Mouse (Mus musculus) forebrain, postnatal 0 days (tissue): ENCODE data around the gene Slc26a11. TPM values are rescaled to one million over a fixed set of nuclear protein-coding genes. Genes with fewer than 3 reads are reported as not detected.
A peak's percentile ranks its signal among the peaks of the same experiment; 100 is the strongest.

ENCODE experiments used
- ATAC-seq: fragments of 200-750 bp; cut with Nextera tagmentation; 2 replicates; pipeline ENCODE4 v1.8.0; 2017; ENCODE audit warnings: mild to moderate bottlenecking, moderate library complexity
- DNase-seq: peaks from one replicate; pipeline ENCODE4 v3.0.0-alpha.2; 2015
- H3K27ac ChIP-seq: fragments of 300-500 bp; sonication (generic); 2 replicates; pipeline ENCODE4 v1.5.1; 2014; ENCODE audit warnings: low read depth, mild to moderate bottlenecking, antibody characterized with exemption, low read length, moderate library complexity, mixed read lengths
- H3K27me3 ChIP-seq: fragments of 300-500 bp; sonication (generic); 2 replicates; pipeline ENCODE4 v1.6.1; 2014; ENCODE audit warnings: mild to moderate bottlenecking, low read length, mixed read lengths; ENCODE audit not compliant: insufficient read depth
- H3K36me3 ChIP-seq: fragments of 300-500 bp; sonication (generic); 2 replicates; pipeline ENCODE4 v1.6.1; 2014; ENCODE audit warnings: mild to moderate bottlenecking, moderate library complexity; ENCODE audit not compliant: insufficient read depth
- H3K4me1 ChIP-seq: fragments of 300-500 bp; sonication (generic); 2 replicates; pipeline ENCODE4 v1.6.1; 2014; ENCODE audit warnings: antibody characterized with exemption; ENCODE audit not compliant: insufficient read depth
- H3K4me2 ChIP-seq: fragments of 300-500 bp; sonication (generic); 2 replicates; pipeline ENCODE4 v1.6.1; 2014; ENCODE audit warnings: low read depth, mild to moderate bottlenecking, moderate library complexity
- H3K4me3 ChIP-seq: fragments of 300-500 bp; sonication (generic); 2 replicates; pipeline ENCODE4 v1.5.1; 2014; ENCODE audit warnings: low read depth, low read length, mixed read lengths
- H3K9ac ChIP-seq: fragments of 300-500 bp; sonication (generic); 2 replicates; pipeline ENCODE4 v1.6.1; 2014; ENCODE audit warnings: mild to moderate bottlenecking
- H3K9me3 ChIP-seq: fragments of 300-500 bp; sonication (generic); 2 replicates; pipeline ENCODE4 v1.6.1; 2016; ENCODE audit warnings: low read length
- CTCF ChIP-seq: sonication (generic); IDR thresholded peaks from 2 replicates; pipeline ENCODE4 v1.5.1; 2016; ENCODE audit warnings: antibody characterized with exemption, control low read depth, low read depth
- WGBS: fragments of 180-500 bp; shearing (Covaris S2); extraction: QIAGEN DNeasy Blood & Tissue Kit; methylation state at CpG from one replicate; pipeline ENCODE4 v1.1.7; 2014; 5-methylcytosine and 5-hydroxymethylcytosine counted together
- polyA plus RNA-seq: library from polyadenylated mRNA; unstranded; fragments of >200 nt; fragmentation: Nextera tagmentation; extraction: Ambion mirVana; gene quantifications from 2 replicates; pipeline ENCODE4 v1.2.1, GENCODE M21; 2015
- total RNA-seq: library from RNA; depleted of rRNA; stranded (reverse); fragments of >200 nt; gene quantifications from 2 replicates; pipeline ENCODE4 v1.2.3, GENCODE M21; 2014

Slc26a11 gene
- total and polyA plus RNA-seq, 2 experiments from 2014 or later, result 3.6 to 4.8 TPM

DNA sequence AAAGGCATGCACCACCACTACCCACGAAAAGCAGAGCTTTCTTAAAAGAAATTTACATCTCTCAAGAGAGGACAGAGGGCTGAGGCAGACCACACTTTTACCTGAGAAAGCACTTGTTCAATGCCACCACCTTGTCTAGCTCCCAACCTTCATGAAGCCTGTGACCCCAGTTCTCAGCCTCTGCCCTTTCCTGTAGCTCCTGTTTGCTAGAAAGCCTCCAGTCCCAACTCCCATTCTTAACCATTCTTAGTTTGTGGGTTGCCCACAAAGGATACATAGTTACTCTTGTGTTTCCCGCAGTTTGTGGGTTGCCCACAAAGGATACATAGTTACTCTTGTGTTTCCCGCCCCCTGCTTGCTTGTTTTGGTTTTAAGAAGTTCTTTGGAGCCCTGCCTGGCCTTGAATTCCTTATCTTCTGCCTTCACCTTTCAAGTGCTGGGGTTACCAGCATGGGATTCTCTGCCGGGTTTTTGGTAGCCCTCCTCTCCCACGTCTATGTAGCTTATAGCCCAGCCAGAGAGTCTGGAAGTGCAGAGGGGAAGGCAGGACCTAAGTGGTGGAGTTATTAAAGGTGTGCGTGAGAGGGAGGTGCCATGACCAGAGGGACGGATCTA lies 36.1 kb downstream of the Slc26a11 start:
- DNase-seq (no peak), ATAC-seq (no peak)
- Histone ChIP-seq H3K36me3 (no peaks in the 10 kb centered on the region), H3K9me3 (no peaks in the 10 kb centered on the region), H3K4me3 (no peak overlapping the region), H3K9ac (no peak overlapping the region), H3K27ac (no peak overlapping the region), H3K4me1 (no peaks in the 10 kb centered on the region), H3K27me3 (peaks cover 14% of the 10 kb centered on the region), H3K4me2 (no peak overlapping the region)
- WGBS, result 44% methylated on average over 7 of the region's 7 CpGs
- no peak for TF ChIP-seq CTCF

DNA sequence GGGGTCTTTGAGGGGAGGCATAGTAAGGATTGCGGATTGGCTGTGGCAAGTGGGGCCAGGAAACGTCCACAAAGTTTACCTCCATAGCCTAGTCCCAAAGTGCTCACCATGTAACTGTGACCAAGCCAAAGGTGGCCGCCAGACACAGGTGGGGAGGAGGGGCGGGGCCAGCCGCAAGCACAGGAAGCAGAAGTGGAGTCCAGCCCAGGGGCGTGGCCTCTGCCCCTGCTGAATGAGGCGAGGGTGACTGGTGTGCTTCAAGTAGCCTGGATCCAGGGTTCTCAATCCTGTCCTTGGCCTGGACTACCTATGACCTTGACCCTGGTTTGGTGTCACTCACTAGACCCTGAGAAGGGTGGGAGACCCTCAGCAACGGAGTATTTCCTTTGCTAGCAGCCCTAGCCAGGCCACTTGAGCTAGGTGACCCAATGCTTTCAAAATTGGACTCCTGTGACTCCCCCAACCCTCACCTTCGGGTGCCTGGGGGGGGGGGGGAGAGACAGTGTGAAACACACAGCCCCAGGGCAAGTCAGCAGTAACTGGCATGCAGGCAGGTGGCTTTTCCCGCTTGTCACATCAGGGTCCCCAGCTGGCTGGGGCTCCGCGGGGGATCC lies 36.8 kb downstream of the Slc26a11 start:
- H3K4me3 ChIP-seq, result no peak overlapping the region
- H3K36me3 ChIP-seq, result no peaks in the 10 kb centered on the region
- no peaks in the 10 kb centered on the region for H3K9me3 ChIP-seq
- H3K27ac ChIP-seq, result no peak overlapping the region
- ATAC-seq (no peak), DNase-seq (no peak)
- TF ChIP-seq CTCF, result no peak
- peak overlapping the region; percentile 54; the same call in 1 of the 2 replicates for H3K4me2 ChIP-seq
- peaks cover 14% of the 10 kb centered on the region for H3K27me3 ChIP-seq
- no peak overlapping the region for H3K9ac ChIP-seq
- no peaks in the 10 kb centered on the region for H3K4me1 ChIP-seq
- 18% methylated on average over 12 of the region's 12 CpGs for WGBS

- Histone ChIP-seq H3K9me3 (no peaks in the 10 kb centered on the region), H3K9ac (no peak within 1 kb of the TSS), H3K4me2 (peak within 1 kb of the TSS; percentile 54), H3K4me3 (peak within 1 kb of the TSS; percentile 36), H3K27me3 (peaks cover 14% of the 10 kb centered on the region), H3K4me1 (no peaks in the 10 kb centered on the region), H3K36me3 (no peaks in the 10 kb centered on the region), H3K27ac (no peak within 1 kb of the TSS)
- DNase-seq (peak; percentile 43), ATAC-seq (0 out of 2 replicates have a peak, but pooled peaks have one; percentile 42)
- 1% methylated on average over 19 of the region's 19 CpGs for WGBS
- peak; percentile 16; the same call in 1 of the 2 replicates for TF ChIP-seq CTCF
Measured at GRCm38 (mm10) chr11:119392800-119393482, 37.6 kb downstream of the Slc26a11 start, which contains the start of gene Rnf213. Gene Rnf213 (plus strand): TSS chr11:119393100.

DNA sequence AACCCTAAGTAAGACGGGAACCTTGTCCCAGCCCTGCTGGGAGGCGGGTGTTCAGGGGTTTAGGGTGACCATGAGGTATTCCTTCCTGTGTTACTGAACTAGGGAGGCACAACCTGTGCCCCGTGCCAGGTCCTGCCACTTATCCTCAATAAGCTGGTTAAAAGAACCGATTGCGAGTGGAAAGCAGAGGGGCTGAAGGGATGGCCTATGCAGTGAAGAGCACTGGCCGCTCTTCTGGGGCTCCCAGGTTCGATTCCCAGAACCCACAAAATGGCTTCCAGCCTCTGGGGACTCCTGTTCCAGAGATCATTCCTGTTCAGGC lies 38.1 kb downstream of the Slc26a11 start:
- no peaks in the 10 kb centered on the region for H3K4me1 ChIP-seq
- no peak for TF ChIP-seq CTCF
- H3K4me3 ChIP-seq, result peak overlapping the region; percentile 36
- 23% methylated on average over 7 of the region's 7 CpGs for WGBS
- H3K36me3 ChIP-seq, result no peaks in the 10 kb centered on the region
- H3K27ac ChIP-seq, result no peak overlapping the region
- peaks cover 14% of the 10 kb centered on the region for H3K27me3 ChIP-seq
- ATAC-seq, result no peak
- H3K9ac ChIP-seq, result no peak overlapping the region
- DNase-seq, result no peak
- peak overlapping the region; percentile 54 for H3K4me2 ChIP-seq
- H3K9me3 ChIP-seq, result no peaks in the 10 kb centered on the region

DNA sequence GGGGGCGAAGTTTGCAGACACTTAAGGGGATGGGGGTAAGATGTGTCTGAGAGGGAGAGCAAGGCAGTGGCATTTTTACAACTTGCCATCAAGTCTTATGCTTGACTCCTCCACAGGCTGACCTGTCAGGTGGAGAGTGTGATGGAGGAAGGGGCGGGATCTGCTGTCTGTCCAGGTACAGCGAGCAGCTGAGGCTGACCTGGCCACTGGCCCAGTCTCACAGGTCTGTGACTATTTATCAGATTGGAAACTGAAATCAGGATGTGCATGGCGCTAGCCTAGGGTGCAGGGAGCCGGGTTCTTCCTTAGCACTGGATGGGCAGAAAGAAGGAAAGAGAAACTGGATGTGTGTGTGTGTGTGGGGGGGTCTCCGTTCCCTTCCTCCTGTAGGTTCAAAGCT lies 38.9 kb downstream of the Slc26a11 start:
- no peak overlapping the region for H3K4me2 ChIP-seq
- H3K4me3 ChIP-seq, result no peak overlapping the region
- DNase-seq, result no peak
- TF ChIP-seq CTCF, result no peak
- peaks cover 14% of the 10 kb centered on the region for H3K27me3 ChIP-seq
- no peaks in the 10 kb centered on the region for H3K9me3 ChIP-seq
- H3K4me1 ChIP-seq, result no peaks in the 10 kb centered on the region
- H3K27ac ChIP-seq, result no peak overlapping the region
- H3K9ac ChIP-seq, result no peak overlapping the region
- H3K36me3 ChIP-seq, result no peaks in the 10 kb centered on the region
- ATAC-seq, result no peak
- WGBS, result 50% methylated on average over 6 of the region's 6 CpGs

DNA sequence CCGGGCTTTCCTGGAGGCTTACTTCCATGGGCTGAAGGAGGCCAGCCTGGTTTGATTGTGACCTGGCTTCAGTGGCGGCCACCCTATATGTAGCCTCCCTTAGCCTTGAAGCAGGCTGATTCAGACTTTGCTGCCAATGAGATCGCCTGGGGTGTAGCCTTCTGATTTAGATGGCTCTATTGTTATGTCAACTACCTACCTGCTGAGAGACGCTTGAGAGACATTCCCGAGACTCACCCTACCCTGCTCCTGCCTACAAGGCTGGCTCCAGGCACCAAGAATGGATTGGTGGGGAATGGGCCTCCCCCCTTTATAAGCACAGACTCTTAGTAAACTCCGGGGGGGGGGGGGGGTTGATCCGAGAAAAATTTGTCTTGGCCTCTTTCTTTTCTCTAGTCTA lies 40.0 kb downstream of the Slc26a11 start:
- WGBS, result 20% methylated on average over 7 of the region's 7 CpGs
- H3K9me3 ChIP-seq, result no peaks in the 10 kb centered on the region
- no peak overlapping the region for H3K9ac ChIP-seq
- H3K27me3 ChIP-seq, result peaks cover 10% of the 10 kb centered on the region
- ATAC-seq (no peak), DNase-seq (no peak)
- no peak overlapping the region for H3K4me3 ChIP-seq
- H3K27ac ChIP-seq, result no peak overlapping the region
- H3K4me2 ChIP-seq, result no peak overlapping the region
- TF ChIP-seq CTCF, result no peak
- H3K36me3 ChIP-seq, result no peaks in the 10 kb centered on the region
- H3K4me1 ChIP-seq, result no peaks in the 10 kb centered on the region

- no peak for ATAC-seq
- peaks cover 7% of the 10 kb centered on the region for H3K27me3 ChIP-seq
- no peak overlapping the region for H3K4me2 ChIP-seq
Measured at GRCm38 (mm10) chr11:119395931-119396330, 40.6 kb downstream of the Slc26a11 start.

More at GRCm38 (mm10) chr11:119395931-119396330, 40.6 kb downstream of the Slc26a11 start:
- Histone ChIP-seq H3K27ac (no peak overlapping the region), H3K4me1 (no peaks in the 10 kb centered on the region), H3K9me3 (no peaks in the 10 kb centered on the region), H3K4me3 (no peak overlapping the region), H3K9ac (no peak overlapping the region), H3K36me3 (no peaks in the 10 kb centered on the region)
- DNase-seq, result no peak
- 27% methylated on average over 13 of the region's 13 CpGs for WGBS
- no peak for TF ChIP-seq CTCF
